Mouse (Mus musculus) A20 (cell line): ENCODE data around the gene Btc.

Source experiments
- DNase-seq: peaks from one replicate; pipeline ENCODE4 v3.0.0-alpha.2; 2011; ENCODE audit warnings: low read depth, low spot score

Btc gene

GRCm38 (mm10) chr5:91402339-91403211 lies at the start of gene Btc:
Gene Btc (minus strand): TSS chr5:91402994.
- peak; percentile 87 for DNase-seq

DNA sequence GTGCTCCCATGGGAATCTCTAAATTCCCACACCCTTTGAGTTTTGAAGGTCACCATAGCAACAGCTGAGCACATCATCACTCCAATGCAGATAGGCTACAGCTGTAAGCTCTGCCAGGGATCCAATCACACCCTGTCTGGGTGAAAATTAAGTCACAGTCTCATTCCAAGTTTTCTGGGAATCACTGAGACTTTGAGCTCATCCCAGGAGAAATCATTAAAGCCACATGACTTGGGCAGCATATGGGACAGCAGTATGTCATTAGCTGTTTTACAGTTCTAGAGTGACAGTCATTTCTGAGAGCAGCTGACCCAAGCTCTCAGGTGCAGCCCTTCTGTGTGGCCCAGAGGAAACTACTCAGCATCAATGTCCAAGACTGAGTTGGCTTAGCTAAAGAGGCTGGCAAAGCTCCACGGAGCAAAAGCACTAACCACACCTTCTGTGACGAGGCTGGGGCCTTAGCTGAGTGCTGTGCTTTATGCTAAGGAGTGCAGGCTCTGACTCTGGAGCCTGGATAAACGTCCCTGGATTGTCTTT lies 42.3 kb upstream of the Btc start:
- no peak for DNase-seq

DNA sequence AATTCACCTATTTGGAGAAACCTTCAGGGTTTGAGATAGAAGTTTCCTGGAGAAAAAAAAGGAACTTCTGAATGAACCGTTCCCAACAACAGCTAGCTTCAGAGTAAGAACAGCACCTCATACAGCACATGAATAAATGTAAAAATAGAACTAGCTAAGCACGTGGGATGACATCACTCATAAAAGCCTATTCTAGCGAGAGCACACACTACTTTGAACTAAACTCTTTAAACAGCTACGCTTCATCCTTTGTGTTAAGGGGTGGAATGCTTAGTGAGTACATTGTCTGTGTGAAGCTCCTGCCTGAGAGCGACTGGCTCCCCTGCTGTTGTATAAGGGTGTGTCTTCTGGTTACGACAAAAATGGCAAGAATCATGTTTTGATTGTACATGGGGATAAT lies 33.8 kb upstream of the Btc start:
- DNase-seq = no peak

- DNase-seq = no peak
These were observed 32.2 kb upstream of the Btc start for GRCm38 (mm10) chr5:91434723-91435658.

DNA sequence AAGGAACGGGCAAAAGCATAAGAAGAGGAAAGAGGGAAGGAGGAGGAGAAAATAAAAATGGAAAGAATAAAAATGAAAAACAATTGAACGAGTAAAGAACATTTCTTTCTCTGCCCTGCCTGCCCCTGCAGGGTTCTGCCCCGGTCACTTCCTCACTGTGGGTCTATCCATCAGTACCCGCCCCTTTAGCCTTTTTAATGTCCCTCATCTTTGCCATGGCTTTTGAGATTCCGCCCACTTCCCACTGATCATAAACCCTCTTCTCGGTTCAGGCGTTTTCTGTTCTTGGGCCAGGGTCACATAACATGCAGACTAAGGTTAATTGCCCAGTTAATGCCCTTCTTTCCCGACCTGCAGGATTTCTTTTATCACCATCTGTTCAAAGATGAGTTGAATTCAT lies 25.8 kb upstream of the Btc start:
- no peak for DNase-seq

GRCm38 (mm10) chr5:91413814-91414213 lies 11.0 kb upstream of the Btc start:
- DNase-seq = no peak

- DNase-seq = no peak
These were observed 1.5 kb upstream of the Btc start for GRCm38 (mm10) chr5:91404263-91404662.

DNA sequence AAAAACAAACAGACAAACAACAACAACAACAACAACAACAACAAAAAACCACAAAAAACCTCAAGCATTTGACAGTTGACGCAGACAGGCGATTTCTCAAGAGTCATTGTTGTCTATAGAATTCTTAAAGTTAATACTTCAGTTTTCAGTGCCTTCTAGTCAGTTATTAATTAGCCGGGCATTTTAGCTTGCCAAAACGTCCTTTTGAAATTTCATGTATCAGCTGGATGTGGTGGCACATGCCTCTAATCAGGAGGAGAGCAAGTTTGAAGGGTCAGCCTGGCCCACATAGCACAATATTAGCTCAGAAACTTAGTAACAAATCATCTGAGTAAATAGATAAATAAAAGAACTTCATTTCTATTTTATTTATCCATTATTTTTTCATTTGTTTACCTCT lies 487 bp upstream of the Btc start:
- DNase-seq = no peak

DNA sequence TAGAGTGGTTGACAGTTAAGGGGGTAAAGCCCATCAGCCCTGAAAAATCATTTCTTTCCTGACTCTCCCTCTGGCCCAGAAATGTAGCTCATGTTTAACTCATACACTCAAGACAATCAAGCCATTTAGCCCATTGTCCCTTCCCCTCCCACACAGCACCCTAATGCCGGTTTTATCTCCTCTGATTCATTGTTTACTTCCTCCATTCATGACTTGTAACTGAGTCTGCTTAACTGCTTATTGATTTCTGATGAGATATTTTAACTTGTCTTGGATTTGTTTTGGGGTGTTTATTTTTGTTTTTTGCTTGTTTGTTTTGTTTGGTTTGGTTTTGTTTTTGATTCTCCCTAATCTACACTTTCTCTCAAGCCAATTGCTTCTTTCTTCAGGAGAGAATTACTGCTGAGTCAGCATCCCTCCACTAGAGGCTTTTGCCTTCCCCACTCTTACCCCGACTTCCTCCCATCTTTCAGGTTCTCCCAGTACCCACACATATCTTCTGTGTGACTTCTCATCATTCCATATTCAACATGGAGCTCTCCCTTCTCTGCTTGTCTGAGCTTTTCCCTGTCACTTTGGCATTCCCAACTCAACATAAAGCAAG lies 2.2 kb downstream of the Btc start:
- no peak for DNase-seq

- no peak for DNase-seq
These were observed 27.3 kb downstream of the Btc start for GRCm38 (mm10) chr5:91375467-91375866.

GRCm38 (mm10) chr5:91368061-91368565 lies 34.7 kb downstream of the Btc start:
- DNase-seq = no peak

DNA sequence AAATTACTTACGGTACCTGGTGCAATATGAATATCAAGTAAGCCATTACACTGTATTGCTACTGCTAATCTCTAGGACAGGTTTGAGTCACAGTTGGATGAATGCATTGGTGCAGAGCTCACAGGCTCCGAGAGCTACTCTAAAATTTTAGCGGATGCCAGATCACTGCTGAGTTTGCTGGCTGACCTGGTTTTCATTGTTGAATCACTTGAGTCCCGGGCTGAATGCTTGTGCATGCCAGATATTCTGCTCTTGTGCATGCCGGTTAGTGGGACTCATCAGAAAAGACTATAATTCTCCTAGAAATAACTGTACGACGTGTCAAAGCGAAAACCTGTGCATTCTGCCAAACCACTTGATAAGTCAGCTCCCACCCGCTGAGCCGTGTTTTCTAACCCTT lies 35.9 kb downstream of the Btc start:
- DNase-seq = no peak

GRCm38 (mm10) chr5:91363274-91363991 lies 39.4 kb downstream of the Btc start:
- no peak for DNase-seq

DNA sequence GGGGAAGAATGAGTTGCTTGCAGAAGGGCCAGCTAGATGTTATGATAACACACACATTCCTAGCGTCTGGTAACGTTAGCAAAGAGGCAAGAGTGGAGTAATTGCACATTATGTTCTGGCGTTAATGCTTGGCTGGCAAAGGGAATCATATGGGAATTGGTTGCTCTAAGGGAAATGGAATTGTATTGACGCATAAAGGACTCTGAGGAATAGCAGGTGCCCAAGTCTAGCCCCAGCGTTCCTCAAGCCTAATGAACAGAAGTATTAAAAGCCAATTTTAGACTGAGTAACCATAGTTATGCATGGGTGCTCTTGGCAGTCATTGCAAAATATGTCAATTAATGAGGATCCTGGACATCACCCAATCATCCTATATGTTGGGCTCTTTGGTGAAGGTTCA lies 50.1 kb downstream of the Btc start:
- no peak for DNase-seq

- no peak for DNase-seq
These were observed 57.1 kb downstream of the Btc start for GRCm38 (mm10) chr5:91345681-91346080.

GRCm38 (mm10) chr5:91345064-91345463 lies 57.7 kb downstream of the Btc start:
- peak; percentile 8 for DNase-seq

- no peak for DNase-seq
These were observed 60.6 kb downstream of the Btc start for GRCm38 (mm10) chr5:91341981-91342760.

DNA sequence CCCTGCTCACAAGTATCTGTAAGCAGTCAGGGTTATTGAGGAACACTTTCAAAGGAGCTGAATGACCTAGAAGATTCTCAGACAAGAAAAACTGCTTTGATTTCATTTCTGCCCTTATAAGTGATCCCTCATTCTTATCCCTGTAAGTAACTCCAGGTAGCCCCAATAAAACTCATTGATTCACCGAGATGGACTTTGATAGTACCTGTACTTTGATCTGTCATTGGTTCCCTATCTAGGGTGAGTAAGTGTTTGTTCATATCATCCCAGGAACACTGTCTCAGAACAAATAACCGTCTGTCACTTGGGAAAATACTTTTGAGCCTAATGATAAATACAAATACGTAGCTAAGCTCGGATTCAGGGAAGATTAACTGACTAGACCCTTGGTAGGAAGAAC lies 68.6 kb downstream of the Btc start:
- DNase-seq = no peak

GRCm38 (mm10) chr5:91332079-91332865 lies 70.5 kb downstream of the Btc start:
- no peak for DNase-seq
